Mouse (Mus musculus) layer of hippocampus, adult 9-11 months (tissue): Measurements from ENCODE around the gene Alg9.

ENCODE experiments used
- DNase-seq: peaks from one replicate; pipeline ENCODE4 v3.0.0; 2022

The Alg9 gene

DNA sequence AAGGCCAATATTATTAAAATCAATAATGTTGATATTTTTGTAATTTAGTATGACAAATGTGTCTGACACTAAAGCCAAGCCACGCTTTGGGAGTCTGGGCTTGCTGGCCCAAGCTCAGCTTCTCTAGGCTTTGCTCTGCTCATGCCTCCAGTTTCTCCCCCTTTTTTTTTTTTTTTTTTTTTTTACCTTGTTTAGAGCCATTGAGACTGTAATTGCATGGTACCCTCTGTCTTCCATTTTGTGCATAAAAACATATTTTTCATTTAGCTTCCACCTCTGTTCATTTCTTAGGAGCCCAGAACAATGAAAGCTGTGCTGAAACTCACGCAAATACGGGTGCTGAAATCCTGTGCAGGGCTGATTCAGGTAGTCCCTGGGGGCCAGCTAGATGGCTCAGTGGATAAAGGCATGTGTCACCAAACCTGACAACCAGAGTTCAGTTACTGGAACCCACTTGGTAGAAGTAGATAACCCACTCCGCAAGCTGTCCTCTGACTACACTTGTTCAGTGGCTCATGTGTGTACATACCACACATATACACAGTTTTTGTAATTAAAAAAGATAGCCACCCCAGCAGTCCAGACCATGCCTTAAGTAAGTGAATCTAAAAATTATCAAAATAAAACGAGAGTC lies 80.4 kb downstream of the Alg9 start:
- DNase-seq: no peak

DNA sequence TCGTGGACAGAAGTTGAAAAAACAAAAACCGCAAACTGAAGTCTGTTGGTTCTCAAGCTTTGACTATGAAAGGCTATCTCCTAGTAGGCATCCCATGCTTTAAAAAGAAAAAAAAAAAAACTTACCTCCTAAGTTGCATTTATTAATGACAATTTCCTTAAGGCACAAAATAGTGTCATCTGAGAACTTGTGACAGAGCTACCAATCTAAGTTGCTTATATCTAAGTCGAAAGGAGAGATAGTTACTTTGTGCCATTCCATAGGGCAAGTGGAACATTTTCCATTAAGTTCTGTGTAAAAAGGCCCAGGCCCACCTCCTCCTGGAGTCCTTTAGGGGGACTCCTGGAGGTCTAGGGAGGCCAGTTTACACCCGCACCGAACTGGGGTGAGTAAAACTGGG lies 81.0 kb downstream of the Alg9 start:
- no peak for DNase-seq

DNA sequence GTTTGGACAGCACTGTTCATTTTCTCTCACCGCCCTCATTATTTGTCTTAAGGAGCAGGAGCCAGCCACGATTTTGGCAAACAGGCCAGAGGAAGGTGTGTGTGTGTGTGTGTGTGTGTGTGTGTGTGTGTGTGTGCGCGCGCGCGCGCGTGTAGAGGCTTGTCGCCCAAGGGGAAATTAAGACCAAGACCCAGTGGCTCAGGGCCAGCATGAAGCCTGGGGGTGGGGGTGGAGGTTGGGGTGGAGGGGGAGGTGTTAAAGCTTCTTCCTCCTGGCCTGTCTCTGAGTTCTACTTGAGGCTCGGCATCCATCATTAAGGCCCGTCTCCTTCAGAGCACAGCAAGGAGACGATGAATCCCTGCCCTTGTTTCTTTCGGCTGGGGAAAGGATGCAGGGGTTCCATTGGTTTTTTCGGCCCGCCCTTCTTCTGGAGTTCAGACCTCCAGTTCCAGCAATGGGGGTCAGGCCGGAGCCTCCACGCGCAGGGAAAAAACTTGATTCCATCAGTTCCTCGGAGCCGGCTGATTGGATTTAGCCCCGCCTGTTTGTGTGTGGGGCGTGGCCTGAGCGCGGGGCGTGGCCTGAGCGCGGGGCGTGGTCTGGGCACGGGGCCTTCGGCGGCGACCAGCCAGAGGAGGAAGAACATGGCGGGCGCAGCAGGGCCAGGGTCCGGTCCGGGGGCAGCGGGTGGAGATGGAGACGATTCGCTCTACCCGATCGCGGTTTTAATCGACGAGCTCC lies 81.7 kb downstream of the Alg9 start:
- DNase-seq: peak; percentile 86

DNA sequence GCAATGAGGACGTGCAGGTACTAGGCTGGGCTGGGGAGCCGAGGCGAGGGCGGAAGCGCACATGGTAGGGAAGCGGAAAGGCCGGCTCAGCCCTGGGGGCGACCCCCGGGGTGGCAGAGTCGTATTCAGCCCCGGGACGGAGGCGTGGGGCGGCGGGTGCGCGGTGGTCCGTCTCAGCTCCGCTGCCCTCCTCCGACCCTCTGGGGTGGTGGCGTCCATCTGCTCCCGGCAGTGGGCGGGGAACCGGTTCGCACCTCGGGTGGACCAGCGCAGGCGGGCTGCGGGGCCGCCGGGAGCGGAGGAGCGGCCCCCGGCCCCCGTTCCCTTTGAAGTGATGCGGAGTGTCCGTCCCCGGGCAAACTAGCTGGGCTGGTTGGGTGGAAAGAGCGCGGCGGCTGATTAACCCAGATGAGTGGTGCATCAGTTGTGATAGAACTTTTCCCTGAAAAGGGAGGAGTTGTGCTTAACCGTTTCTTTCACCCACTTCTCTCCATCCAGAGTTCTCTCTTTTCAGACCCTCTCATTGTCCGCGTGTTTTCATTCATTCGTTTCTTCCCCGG lies 82.3 kb downstream of the Alg9 start:
- DNase-seq: no peak

DNA sequence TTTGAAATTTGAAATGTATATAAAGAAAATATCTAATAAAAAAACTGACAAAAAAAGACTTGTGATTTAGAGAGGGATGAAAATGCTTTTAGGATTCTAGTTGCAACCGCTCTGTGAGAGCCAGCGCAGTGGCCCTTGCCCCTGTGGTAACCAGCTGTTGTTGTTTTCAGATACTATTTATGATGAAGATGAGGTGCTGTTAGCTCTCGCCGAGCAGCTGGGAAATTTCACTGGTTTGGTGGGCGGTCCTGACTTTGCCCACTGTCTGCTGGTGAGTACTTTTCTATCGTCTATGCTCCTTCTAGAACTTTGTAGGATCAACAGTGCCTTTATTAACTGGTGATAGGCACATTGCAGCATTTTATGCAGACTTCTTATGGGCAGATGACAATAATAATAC lies 83.9 kb downstream of the Alg9 start:
- DNase-seq: no peak

DNA sequence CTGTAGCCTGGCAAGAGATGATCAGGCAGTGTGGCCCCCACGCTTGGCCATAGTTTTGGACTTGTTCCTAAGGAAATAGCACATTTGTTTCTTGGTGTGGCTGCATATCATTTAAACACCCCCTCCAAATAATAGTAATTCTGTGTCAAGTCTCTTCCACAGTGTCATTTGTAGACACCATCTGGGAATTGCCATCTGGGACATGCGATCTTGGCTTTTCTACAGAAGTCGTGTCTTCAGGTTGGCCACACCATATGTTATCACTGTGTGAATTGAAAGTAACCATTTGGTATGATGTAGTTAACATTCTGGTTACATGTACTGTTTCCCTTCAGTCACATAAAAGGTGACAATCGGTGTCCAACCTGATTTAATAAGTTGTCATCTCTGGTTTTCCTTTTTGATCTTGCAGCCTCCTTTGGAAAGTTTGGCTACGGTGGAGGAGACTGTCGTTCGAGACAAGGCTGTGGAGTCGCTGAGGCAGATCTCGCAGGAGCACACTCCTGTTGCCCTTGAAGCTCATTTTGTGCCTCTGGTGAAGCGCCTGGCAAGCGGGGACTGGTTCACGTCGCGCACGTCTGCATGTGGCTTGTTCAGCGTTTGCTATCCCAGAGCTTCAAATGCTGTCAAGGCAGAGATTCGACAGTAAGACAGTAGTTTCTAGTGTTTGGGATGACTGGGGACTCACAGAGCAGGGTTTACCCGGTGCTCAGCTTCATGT lies 86.5 kb downstream of the Alg9 start:
- DNase-seq: peak; percentile 58

DNA sequence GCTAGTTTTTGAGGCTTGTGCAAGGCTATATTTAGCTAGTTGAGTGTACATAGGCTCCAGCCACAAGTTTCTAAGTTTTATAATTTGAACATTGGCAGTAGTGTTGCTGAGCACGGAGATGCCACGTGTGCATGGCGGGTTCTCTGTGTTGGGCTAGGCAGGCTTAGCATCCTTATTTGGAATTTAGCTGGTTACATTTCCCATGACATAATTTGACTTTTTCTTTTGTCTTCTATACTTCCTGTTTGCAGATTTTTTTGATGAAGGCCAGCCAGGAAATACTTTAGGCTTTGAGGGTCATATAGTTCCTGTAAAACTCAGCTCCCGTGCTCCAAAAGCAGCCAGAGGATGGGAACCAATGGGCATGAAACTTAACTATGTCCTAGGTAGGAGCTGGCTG lies 89.0 kb downstream of the Alg9 start:
- no peak for DNase-seq

DNA sequence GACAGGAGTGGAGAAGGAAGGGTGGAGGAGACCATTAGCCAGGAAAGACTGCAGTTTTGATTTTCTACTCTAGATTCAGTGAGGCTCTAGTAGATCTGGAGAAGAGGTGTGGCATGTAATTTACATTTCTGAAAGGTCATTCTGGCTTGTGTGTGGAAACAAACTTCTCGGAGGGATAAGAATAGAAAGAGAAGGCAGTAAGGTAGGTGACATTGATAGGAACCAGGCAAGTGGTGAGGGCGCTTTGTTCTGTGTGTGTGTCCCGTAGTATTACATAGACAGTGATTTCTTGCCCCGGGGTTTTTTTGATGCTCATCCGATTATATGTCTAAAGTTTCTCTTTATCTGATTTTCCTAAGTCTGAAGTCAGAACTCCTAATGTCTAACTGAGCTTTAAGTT lies 90.1 kb downstream of the Alg9 start:
- no peak for DNase-seq

DNA sequence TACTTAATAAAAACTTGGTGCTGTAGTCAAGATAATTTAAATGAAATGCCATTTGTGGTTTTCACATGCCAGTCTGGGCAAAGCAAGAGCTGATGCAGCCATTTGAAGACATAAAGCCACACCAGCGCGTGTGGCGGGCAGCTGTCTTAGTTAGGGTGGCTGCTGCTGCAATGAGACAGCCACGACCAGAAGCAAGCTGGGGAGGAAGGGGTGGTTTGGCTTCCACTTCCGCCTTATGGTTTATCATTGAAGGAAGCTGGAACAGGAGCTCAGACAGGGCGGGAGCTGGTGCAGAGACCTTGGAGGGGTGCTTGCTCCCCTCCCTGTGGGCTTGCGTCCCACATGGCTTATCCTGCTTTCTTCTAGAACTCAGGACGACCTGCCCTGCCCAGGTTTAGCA lies 91.0 kb downstream of the Alg9 start:
- DNase-seq: no peak

DNA sequence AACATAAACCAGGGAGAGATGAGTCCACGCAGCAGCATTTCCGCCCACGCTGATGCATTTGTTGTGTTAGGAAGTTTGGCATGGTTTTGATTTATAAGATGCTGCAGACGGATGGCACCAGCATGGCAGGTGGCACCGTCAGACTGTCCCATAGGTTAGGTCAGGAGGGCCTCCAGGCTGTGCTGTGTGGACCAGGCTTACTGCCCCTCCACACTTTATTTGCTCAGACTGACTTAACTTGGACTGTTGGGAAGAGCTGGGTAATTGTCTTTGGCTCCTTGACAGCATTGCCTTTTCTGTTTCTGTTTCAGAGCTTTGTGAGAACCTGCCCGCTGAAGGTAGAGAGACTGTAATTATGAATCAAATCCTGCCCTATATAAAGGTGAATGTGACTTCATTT lies 92.2 kb downstream of the Alg9 start:
- no peak for DNase-seq

DNA sequence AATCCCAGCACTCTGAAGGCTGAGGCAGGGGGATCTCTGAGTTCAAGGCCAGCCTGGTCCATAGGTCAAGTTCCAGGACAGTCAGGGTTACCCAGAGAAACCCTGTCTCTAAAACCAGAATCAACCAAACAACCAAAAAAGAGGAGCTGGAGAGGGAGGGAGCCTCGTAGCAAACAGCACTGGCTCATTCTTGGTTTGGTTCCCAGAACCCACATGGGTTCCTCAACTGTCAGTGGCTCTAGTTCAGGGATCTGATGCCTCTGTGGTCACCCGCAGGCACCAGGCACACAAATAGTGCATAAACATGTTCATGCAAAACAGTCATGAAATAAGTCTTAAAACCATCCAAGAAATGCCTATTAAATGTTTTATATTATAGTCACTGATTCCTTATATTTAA lies 93.4 kb downstream of the Alg9 start:
- no peak for DNase-seq

DNA sequence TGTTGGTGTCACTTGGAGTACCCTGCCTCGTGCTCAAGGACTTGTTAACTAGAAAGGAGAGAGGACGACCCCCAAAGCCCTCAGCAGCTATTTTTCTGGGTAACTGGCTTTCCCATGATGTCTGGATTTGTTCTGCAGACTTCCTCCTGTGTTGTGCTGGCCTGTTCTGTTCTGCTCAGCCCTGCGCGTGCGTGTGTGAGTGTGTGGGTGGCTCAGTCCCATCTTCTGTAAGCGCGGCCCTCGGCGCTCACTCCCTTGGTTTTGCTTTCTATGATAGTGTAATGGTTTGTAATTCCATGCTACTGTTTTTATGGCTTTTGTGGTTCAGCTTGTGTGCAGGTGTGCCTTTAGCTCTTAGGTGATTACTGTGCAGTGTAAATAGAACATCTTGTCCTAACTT lies 98.4 kb downstream of the Alg9 start:
- DNase-seq: peak; percentile 41

DNA sequence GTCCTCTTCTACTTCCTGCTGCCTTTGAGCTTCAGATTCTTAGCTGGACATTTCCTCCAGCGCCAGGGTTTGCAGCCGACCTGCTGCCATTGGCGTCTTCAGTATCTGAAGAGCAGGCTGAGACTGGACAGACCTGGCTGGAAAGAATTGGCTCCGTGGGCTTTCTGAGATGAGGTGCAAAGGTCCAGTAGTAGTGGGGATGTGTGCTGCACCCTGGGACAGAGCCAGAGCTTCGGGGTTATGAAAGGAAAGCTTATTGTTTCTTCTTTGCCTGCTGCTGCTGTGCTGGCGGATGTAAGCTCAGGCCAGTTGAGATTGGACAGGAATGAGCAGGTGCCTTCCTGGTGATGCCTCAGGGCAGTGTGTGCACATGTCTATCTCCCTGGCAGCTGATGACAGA lies 99.2 kb downstream of the Alg9 start:
- no peak for DNase-seq

DNA sequence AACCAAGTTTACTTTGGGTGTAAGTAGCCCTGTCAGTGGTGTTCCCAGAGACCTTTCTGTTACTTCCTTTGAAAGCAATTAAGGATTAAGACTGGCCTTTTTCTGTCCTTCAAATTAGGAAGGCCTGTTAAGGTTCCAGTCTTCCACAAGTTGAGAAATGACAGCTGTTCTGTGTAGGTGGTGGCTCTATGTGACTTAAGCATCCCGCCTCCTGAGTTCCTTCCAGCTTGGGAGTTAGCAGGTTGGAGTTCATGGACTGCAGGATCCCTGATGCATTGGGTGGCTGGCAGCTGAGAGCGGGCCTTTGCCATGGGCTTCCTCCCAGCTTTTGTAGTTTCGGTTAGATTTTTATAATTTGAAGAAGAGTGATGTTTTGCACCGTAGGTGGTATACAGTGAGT lies 100.7 kb downstream of the Alg9 start:
- no peak for DNase-seq

DNA sequence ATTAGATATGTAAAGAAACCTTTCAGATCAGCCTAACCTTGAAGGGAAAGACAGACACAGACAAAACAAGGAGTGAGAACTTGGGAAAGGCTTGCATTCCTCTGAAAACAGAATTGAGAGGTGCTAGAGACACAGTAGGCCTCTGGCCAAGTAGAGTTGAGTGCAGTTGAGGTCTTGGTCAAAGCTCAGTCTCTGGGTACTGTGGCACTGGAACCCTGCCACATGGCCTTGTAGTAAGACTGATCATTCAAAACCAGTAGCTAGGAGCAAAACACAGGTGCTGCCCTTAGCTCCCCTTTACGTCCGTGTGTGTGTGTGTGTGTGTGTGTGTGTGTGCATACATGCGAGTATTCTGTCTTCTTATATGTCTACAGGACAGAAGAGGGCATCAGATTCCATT lies 101.5 kb downstream of the Alg9 start:
- no peak for DNase-seq

DNA sequence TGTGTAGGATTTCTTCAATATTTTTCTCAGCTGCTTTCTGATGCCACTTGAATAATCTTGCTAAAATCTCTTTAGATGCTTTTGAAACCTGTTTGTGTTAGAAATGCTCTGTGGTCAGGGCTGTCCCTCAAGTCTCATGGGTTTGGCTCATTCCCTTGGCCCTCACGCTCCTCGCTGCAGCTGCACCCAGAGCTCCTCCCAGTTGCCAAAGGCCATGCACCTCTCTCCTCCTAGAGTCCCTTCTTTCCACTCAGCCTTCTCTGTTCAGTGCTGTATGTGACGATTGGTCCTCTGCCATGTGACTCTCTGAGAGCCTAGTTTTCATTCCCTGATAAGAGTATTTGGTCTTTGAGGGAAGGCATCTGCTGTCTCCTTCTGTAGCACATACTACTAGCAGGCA lies 102.6 kb downstream of the Alg9 start:
- no peak for DNase-seq

DNA sequence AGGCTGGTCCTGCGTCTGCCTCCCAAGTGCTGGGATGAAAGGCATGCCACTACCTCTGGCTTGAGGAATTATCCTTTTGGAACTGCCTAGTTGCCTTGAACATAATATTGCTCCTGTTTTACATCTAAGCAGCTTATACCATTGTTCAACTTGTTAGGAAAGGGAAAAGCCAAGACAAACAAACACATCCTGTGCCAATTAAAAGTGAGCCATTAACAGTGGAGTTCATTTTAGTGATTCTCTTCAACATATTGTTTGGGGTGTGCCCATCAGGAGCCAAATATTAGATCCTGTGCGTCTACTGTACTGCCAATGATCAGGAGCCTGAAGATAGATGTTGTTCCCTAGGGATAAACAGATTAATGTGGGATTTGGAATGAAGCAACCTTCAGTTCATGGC lies 107.4 kb downstream of the Alg9 start:
- no peak for DNase-seq

DNA sequence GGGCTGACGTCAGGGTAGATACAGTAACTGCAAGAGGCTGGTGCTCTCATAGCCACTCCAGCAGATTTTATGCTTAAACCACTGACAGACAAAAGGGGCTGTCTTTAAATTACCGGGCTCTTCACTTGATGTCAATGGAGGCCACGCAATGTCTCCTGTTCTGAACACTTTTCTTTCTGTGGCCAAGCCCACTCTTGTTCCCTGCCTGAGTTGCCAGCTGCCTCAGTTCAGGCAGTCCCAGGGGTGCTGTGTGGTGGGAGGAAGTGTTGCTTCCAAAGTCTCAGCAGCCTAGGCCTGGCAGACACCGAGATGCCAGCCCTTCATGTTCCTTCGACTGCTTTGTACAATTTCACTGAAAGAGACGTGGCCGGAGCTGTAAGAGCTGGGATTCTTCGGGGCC lies 109.3 kb downstream of the Alg9 start:
- DNase-seq: peak; percentile 26

DNA sequence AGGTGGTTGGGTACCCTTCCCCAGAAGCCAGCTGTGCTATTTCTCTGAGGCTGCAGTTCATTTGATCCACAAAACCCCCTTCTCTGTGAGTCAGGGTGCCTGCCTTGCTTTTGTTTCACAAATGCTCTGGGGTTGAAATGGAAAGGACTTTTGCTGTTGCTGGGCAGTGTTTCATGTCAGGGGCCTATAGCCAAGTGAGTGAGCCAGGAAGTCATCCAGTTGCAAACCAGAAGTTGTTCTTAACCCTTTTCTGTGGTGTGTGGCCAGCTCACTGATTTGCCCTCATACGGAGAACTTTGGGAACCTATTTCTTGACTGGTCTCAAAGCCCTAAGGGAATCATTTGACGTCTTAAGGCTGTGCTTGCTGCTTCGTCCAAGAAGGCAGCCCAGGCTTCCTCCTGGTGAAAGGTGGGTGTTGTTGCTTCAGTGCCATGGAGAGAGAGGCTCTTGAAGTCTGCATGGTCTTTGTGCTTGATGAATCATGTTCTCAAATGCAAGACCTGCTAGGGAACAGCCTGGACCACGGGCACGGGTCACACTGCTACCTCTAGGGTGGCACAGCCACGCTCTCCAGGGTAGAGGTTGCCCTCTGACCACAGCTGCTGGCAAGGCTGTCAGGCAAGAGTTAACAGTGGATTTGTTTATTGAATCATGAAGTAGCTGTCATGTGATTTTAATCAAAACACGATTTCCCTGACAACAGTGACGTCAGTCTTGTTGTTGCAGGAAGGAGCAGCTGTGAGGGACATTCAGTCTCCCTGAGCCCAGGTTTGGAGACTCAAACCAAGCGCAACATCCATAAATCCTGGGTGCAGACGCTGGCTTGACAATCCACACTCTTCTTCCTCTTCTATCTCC lies 110.2 kb downstream of the Alg9 start:
- DNase-seq: peak; percentile 80

DNA sequence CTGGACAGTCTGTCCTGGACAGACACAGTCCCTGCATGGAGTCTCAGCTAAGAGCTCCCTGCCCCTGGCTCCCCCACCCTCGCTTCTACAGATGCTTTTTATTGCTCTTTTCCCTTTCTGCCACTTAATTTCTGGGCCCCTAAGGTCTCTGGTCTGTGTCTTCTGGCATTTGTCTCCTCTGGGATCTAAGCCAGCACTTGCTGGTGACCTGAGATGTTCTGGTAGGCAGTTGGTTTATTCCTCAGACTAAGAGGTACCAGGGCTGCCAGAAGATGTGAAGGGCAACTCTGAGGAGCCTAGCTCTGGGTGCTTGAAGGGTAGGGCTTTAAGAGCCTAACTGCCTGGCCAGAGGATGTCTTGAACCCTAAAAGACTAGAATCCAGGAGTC lies 110.8 kb downstream of the Alg9 start:
- no peak for DNase-seq

DNA sequence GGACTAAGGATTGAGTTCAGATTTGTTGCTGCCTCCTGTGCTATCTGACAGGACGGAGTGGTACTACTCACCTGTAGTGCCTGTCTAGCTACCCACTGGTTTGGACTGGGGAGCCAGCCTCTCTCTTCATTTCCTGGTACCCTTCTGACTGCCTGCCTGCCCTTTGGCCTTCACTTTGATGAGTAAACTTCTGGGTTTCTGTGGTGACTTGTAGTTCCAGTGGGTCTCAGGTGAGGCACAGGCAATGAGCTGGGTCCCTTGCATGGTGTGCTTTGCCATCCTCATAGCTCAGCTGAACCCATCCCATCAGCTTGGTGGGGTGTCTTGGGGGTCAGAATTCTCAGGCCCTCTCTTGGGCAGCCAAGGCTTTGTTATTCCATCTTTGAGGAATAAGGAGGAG lies 112.1 kb downstream of the Alg9 start:
- no peak for DNase-seq

DNA sequence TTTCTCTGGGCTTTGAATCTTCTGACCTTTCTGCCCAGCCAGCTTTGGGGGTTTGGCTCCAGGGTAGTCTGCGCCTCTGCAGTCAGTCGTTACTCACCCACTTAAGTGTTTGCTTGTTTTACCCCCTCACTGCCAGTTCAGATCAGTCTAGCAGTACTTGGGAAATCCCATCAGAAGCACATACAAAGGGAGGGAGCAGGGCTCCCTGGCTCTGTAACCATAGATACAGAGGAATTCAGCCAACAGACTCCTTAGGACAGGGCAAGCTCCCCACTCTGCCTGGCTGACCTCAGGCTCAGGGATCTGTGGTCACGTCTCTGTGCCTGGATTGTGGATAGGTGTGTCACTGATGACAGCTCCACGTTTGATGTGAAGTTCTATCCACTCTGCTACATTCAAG lies 112.5 kb downstream of the Alg9 start:
- DNase-seq: no peak

DNA sequence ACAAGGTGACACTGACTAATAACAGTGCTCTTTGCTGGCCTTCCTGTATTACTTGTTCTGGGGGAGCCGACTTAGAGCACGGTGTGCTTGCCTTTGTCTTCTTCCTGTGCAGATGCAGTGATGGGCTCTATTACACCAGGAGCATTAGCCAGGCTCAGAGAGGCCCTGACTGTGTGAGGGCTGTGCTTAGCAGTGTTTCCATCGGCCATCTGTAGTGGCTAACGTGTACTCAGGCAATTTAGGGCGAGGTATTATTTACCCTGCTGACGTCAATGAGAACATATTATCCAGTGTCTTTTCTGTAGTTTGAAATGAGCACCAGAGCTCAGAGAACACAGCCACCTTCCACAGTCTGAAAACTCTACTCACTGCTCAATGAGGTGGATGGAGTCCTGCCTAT lies 114.4 kb downstream of the Alg9 start:
- DNase-seq: no peak
